Mouse (Mus musculus): ENCODE results near the gene Gba2. TPM values are rescaled to one million over a fixed set of nuclear protein-coding genes. Genes with fewer than 3 reads are reported as not detected.
"Not testable (repeated sequence)": the region's sequence is repeated elsewhere in the genome, so short reads cannot be mapped to it uniquely, and the experiment has no call there.

The Gba2 gene
- polyA plus RNA-seq, 2 experiments from 2014 or later: 12.7 to 14.4 TPM

DNA sequence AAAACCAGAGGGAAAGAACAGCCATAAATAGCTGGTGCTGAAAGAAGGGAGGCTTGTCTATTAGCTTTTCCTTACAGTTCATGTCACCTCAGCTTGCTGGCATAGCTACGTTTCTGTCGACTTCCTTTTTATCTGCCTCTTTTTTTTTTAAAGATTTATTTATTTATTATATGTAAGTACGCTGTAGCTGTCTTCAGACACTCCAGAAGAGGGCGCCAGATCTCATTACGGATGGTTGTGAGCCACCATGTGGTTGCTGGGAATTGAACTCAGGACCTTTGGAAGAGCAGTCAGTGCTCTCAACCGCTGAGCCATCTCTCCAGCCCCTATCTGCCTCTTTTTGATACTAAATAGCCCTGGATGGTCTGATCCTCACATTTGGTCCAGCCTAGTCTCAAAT lies 26.8 kb downstream of the Gba2 start:
- not testable (repeated sequence) for ATAC-seq

DNA sequence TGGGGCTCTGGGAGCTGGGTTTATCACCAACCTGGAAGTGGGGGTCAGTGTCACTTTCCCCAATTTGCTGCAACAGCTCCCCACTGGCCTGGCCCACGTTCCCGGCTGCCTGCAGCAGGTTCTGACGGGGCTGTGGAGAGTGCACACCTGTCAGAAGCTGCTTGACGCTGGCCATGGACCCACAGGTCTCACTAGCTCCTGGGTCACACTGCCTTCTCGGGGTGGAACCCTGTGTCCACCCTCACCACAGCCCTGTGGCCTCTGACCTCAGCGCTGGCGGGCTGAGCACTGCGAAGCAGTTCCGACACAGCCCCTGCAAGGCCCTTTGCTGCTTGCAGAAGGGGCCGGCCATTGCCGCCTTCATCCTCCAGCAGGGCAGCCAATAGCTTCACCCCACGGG lies 29.6 kb downstream of the Gba2 start:
- ATAC-seq: no peak

DNA sequence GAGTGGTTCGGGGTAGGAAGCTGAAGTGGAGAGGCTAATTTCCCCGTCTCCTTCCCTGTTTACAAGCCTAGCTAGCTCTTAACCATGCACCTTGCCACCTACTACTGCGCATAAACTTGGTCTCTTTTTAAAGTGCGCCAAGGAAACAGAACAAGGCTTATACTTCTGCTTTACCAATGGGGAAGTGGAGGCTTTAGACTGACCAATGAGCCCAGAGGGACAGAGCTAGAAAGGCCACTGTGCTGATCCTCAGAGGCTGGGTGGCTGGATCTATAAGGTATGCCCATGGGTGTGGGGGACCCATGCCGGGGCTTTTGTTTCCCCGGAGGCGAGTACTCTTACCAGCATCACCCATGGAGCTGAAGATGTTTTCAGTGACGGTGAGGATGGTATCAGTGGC lies 31.5 kb downstream of the Gba2 start:
- no peak for ATAC-seq

DNA sequence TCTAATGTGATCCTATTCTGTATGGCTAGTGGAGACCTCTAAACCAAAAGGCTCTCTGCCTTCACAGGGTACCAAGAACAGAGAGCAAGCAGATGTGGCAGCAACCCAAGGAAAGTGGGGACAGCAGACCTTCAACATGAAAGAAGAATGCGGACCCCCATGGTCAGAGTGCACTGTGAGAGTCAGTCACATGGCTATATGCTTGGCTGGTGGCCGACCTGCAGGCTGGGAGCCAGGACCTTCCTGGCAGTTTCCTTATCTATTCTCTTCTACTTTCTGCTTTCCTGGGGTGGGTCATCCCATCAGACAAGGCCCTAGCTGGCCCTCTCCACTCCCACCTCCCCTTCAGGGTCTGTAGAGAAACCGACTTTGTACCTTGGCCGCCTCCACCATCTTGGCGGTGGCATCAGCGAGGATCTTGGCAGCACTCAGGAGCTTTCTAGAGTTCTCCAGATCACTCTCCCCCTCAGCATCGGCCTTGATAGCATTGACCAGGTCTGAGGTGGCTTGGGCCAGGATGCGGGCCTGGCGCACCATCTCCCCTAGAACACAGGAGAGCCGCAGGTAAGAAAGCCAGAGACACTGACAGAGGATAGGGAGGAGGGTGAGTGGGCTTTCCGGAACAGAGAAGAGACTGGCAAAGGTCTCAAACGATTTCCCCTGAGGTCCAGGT lies 32.2 kb downstream of the Gba2 start:
- ATAC-seq: no peak

DNA sequence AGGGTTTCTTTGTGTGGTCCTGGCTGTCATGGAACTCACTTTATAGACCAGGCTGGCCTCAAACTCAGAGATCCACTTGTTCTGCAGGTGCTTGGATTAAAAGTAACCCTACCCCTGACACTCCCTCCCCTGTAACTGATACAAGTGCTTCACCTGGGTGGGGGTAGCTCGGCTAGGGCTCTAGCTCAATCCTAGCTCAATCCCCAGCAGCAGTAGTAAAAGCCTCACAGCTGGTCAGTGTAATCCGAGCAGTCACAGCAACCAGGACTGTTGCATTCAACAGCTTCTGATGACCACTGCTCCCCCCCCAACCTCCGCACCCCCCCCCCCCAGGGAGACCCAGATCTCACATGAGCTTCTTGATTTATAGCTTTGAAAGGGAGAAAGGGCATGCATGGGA lies 36.6 kb downstream of the Gba2 start:
- ATAC-seq: no peak

DNA sequence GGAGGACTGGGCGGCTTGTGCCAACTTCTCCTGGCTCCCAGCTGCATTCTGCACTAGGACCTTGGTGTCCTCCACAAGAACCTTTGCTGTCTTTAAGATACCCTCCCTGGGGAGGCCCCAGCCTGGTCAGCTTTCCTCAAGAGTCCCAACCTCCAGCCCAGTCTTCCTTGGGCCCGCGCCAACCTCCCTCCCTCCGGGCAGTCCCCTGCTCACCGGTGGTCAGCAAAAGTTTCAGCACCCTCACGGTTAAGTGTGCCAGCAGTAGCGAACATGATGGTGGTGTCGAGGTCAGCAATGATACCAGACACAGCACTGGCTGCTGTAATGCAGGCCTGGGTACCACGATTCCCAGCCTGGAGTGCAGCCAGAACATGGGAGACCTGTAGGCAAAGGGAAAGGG lies 42.6 kb downstream of the Gba2 start:
- ATAC-seq: no peak

DNA sequence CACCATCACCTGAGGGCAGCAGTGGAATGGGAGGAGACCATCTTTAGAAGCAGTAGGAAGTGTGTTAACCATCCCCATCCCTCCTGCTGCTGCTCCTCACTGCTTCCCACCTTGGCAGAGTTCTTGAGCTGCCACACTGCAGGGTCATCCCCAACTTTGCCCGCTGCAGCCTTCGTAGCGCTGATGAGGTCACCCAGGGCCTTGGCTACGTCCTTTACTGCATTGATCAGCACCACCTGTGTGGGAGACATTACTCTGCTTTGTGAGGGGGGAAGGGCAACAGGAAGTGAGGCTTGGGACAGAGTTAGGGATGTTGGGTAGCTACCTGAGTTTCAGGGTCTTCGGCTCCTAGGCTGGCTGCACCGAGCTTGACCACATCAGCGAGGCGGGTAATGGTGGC lies 43.0 kb downstream of the Gba2 start:
- ATAC-seq: no peak

DNA sequence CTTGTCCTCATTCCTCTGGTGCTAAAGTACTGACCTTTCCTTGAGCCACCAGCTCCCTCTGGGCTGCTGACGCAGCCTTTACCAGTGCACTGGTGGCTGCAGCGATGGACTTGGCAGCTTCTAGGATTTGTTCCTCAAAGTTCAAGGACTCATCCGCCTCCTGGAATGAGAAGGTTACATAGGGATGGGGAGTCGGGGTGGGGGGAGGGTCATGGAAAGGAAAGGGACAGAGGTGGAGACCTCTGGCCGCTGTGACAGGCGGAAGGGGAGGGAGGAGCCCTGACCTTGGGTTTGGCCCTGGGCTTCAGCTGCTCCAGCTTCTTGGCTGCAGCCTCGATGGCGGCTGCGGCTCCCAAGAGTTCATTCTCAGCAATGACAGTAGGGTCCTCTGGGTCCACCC lies 45.4 kb downstream of the Gba2 start:
- ATAC-seq: no peak

DNA sequence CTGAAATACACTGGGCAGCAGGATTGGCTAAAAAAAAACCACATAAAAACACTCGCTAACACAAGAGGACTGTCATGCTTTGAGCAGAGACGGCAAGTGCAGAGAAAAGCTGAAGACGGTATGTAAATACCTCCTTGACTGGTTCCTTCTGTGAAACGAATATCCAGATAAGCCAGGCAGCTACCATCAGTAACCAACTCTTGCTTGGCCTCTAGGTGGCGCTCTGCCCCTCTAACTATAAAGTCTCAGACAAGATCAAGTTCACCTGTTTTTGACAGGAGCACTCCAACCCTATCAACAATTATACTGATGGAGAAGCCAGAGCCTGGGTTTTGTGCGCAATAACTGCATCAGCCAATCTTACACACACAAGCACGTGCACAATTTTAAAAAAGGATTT lies 48.1 kb downstream of the Gba2 start:
- ATAC-seq: peak; percentile 66

DNA sequence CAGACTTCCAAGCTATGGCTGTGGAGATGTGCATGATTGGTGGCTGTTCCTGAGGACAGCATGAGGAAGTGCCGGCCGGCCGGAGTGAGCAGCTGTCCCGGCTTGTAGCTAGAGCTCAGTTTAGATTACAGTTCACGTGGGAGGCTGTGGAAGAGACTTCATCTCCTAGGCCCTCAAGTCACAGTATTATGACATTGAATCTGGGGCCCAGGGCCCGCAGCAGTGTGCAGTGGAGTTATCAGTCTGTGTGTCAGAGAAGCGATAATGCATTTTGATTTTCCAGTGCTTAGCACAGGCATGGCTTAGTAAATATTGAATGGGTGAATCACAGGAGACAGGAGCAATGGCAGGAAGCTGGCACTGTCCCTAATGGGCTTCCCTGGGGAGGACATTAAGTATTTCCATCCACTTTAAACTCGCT lies 48.6 kb downstream of the Gba2 start:
- no peak for ATAC-seq

DNA sequence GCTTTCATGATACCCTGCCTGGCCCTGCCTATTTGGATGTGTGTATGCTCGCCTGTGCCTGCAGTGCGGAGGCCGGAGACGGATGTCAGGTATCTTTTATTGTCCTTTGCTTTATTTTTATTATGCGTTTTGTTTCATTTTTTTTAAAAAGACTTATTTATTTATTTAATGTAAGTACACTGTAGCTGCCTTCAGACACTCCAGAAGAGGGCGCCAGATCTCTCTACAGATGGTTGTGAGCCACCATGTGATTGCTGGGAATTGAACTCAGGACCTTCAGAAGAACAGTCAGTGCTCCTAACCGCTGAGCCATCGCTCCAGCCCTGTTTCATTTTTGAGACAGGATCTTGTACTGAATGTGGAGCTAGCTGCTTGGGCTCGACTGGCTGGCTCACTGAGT lies 50.2 kb downstream of the Gba2 start:
- ATAC-seq: no peak

DNA sequence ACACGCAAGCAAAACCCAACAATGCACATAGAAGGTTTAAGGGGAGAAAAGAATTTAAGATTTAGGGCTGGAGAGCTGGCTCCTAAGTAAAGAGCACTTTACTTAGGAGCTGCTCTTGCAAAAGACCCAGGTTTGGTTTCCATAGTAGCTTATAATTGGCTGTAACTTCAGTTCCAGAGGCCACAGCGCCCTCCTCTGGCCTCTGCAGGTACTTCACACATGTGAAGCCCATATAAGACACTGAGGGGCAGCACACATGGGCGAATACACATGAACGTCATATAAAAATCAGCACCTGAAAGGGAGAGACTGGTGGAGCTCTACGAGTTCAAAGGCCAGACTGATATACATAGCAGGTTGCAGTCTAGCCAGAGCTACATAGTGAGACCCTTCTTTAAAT lies 50.8 kb downstream of the Gba2 start:
- ATAC-seq: no peak

DNA sequence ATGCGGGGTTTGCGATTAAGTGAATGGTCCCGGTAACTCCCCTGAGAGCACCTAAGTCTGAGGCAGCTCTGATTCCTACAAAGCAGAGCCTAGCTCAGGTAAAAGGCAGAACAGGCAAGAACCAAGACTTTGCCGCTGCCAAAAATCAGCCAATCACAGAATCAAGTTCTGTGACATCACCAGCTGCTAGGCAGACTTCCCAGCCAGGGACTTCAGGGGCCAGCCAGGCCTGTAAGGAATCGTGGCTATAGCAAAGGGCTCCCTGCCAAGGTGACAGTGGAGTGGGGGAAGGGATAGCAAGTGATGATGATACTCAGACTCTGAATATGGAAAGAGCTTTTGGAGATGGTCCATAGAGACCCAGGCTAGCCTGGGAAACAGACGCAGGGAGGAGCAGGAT lies 58.7 kb downstream of the Gba2 start:
- peak; percentile 68 for ATAC-seq

DNA sequence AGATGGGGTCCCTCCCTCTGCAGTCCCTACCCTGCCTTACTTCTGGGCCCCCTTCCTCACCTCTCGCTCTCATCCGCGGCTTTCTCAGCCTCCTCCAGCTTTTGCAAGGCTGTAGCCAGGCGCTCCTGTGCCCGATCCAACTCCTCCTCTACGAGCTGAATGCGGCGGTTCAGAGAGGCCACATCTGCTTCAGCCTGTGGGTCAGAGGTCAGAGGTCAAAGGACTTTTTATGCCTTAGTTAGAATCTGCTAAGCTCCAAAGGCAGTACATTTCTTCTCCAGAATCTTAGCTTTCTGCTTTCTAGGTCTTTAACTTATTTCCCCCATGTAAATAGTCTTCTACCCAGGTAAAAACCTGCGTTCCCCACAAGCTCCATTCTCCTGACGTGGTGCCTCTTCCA lies 59.1 kb downstream of the Gba2 start:
- ATAC-seq: no peak

Other genes starting within 250 kb of the Gba2 start
- gene Rusc2, start 196.9 kb downstream of the Gba2 start, polyA plus RNA-seq (2017; shearing (Covaris generic)): not detected
- gene Fam166b, start 149.7 kb downstream of the Gba2 start, polyA plus RNA-seq (2017; shearing (Covaris generic)): not detected
- 1 to 10 TPM in 1 of 2 experiments, under 1 TPM in 1; 0.48 to 1.1 TPM for gene Tesk1, start 136.9 kb downstream of the Gba2 start, polyA plus RNA-seq (2017; shearing (Covaris generic))
- gene Cd72, start 124.2 kb downstream of the Gba2 start, polyA plus RNA-seq (2017; shearing (Covaris generic)): 10 to 100 TPM; 63.4 to 67.4 TPM
- gene Sit1, start 95.1 kb downstream of the Gba2 start, polyA plus RNA-seq (2017; shearing (Covaris generic)): 100 to 1,000 TPM; 145 to 163 TPM
- 10 to 100 TPM; 71.7 to 78.1 TPM for gene Ccdc107, start 86.0 kb downstream of the Gba2 start, polyA plus RNA-seq (2017; shearing (Covaris generic))
- gene Arhgef39, start 79.2 kb downstream of the Gba2 start, polyA plus RNA-seq (2017; shearing (Covaris generic)): 1 to 10 TPM; 5.3 to 7.4 TPM
- gene Car9, start 71.9 kb downstream of the Gba2 start, polyA plus RNA-seq (2017; shearing (Covaris generic)): under 1 TPM in 1 of 2 experiments, not detected in 1; 0.73 TPM
- not detected for gene Tpm2, start 55.1 kb downstream of the Gba2 start, polyA plus RNA-seq (2017; shearing (Covaris generic))
- 100 to 1,000 TPM; 101 to 104 TPM for gene Creb3, start 16.5 kb downstream of the Gba2 start, polyA plus RNA-seq (2017; shearing (Covaris generic))
- 100 to 1,000 TPM in 1 of 2 experiments, 10 to 100 TPM in 1; 86.9 to 116 TPM for gene Tln1, start 16.2 kb downstream of the Gba2 start, polyA plus RNA-seq (2017; shearing (Covaris generic))
- 10 to 100 TPM; 10.8 to 12.4 TPM for gene Rgp1, start 158 bp downstream of the Gba2 start, polyA plus RNA-seq (2017; shearing (Covaris generic))
- gene Msmp, start 5.6 kb upstream of the Gba2 start, polyA plus RNA-seq (2017; shearing (Covaris generic)): not detected
- gene Npr2, start 53.1 kb upstream of the Gba2 start, polyA plus RNA-seq (2017; shearing (Covaris generic)): not detected
- gene Spag8, start 74.7 kb upstream of the Gba2 start, polyA plus RNA-seq (2017; shearing (Covaris generic)): not detected
- 10 to 100 TPM; 41.0 to 42.7 TPM for gene Hint2, start 77.6 kb upstream of the Gba2 start, polyA plus RNA-seq (2017; shearing (Covaris generic))
- gene Tmem8b, start 90.1 kb upstream of the Gba2 start, polyA plus RNA-seq (2017; shearing (Covaris generic)): under 1 TPM; 0.38 to 0.90 TPM
- 1 to 10 TPM; 3.2 to 4.4 TPM for gene Fam221b, start 90.3 kb upstream of the Gba2 start, polyA plus RNA-seq (2017; shearing (Covaris generic))
- not detected for gene Olfr70, start 121.9 kb upstream of the Gba2 start, polyA plus RNA-seq (2017; shearing (Covaris generic))
- gene Olfr71, start 131.4 kb upstream of the Gba2 start, polyA plus RNA-seq (2017; shearing (Covaris generic)): under 1 TPM in 1 of 2 experiments, not detected in 1; 0.13 TPM
- gene Hrct1, start 148.3 kb upstream of the Gba2 start, polyA plus RNA-seq (2017; shearing (Covaris generic)): not detected
- under 1 TPM in 1 of 2 experiments, not detected in 1; 0.15 TPM for gene Spaar, start 151.2 kb upstream of the Gba2 start, polyA plus RNA-seq (2017; shearing (Covaris generic))
- gene Olfr159, start 192.1 kb upstream of the Gba2 start, polyA plus RNA-seq (2017; shearing (Covaris generic)): not detected
- not detected for gene Olfr156, start 245.0 kb upstream of the Gba2 start, polyA plus RNA-seq (2017; shearing (Covaris generic))

Measured in activated CD4-positive, CD25-positive, alpha-beta regulatory T cell, adult 4 months (primary cell).